In genomic region chr2:180473080-180473440, GRCm38 (mm10) we compare ENCODE assay signal across 8 mouse cellular contexts. TPM values are rescaled to one million over a fixed set of nuclear protein-coding genes. Genes with fewer than 3 reads are reported as not detected.
DNase-seq lines count a peak whose midpoint lies in the region; ATAC-seq and TF ChIP-seq lines count a peak whose summit lies in the region.

No protein-coding gene starts in this region.

- TF ChIP-seq POLR2A in kidney, adult 2 months (IDR thresholded peaks at IDR 0.05; ENCODE audit: low read depth, low read length), result no peak

- peak; percentile 43 to 53 for DNase-seq in heart, adult 18-20 months
- no peak for DNase-seq in heart, adult 11 months
- DNase-seq in c-Kit-positive CD71-positive TER-119-negative erythroid progenitor cells, embryonic 14.5 days (ENCODE audit: low read depth), result peak; percentile 34
- DNase-seq in kidney, adult 2 months, result peak; percentile 55
- DNase-seq in limb, embryonic 10.5 days (ENCODE audit: low spot score), result peak; percentile 41
- peak; percentile 49 for DNase-seq in testis, postnatal 10 days (ENCODE audit: low spot score)

- H3K9ac ChIP-seq in midbrain, embryonic 16.5 days (ENCODE audit: low read depth, low read length), result no peak overlapping the region

- 37% methylated on average over 7 of the region's 7 CpGs for WGBS in kidney, adult 2 months
- 38% methylated on average over 7 of the region's 7 CpGs for WGBS in limb, embryonic 10.5 days
- WGBS in midbrain, embryonic 16.5 days, result 33% methylated on average over 7 of the region's 7 CpGs

- no peak overlapping the region for H3K27ac ChIP-seq in kidney, adult 2 months (ENCODE audit: insufficient read depth, low read depth, low read length)
- no peak overlapping the region for H3K27ac ChIP-seq in limb, embryonic 10.5 days
- no peak overlapping the region for H3K27ac ChIP-seq in midbrain, embryonic 16.5 days (ENCODE audit: low read length)

- no peak overlapping the region for H3K4me2 ChIP-seq in midbrain, embryonic 16.5 days (ENCODE audit: low read length)

- H3K36me3 ChIP-seq in kidney, adult 2 months (ENCODE audit: control insufficient read depth, insufficient read depth, low read length), result no peaks in the 10 kb centered on the region
- no peaks in the 10 kb centered on the region for H3K36me3 ChIP-seq in limb, embryonic 10.5 days
- H3K36me3 ChIP-seq in midbrain, embryonic 16.5 days (ENCODE audit: control insufficient read depth, insufficient read depth, low read length), result no peaks in the 10 kb centered on the region

- ATAC-seq in frontal cortex, adult (ENCODE audit: low TSS enrichment), result peak; percentile 91
- peak; percentile 80 for ATAC-seq in midbrain, embryonic 16.5 days

- H3K4me3 ChIP-seq in kidney, adult 2 months (ENCODE audit: insufficient read depth, low read depth, low read length), result no peak overlapping the region
- no peak overlapping the region for H3K4me3 ChIP-seq in limb, embryonic 10.5 days
- H3K4me3 ChIP-seq in midbrain, embryonic 16.5 days (ENCODE audit: low read depth, low read length), result no peak overlapping the region

- TF ChIP-seq CTCF in kidney, adult 2 months (conservative IDR thresholded peaks at IDR 0.05; ENCODE audit: insufficient read depth, insufficient read length, low read depth, low read length), result peak; percentile 63

- no peaks in the 10 kb centered on the region for H3K27me3 ChIP-seq in kidney, adult 2 months (replicated peaks; ENCODE audit: control insufficient read depth, insufficient read depth, low read length)
- peaks cover 16% of the 10 kb centered on the region for H3K27me3 ChIP-seq in limb, embryonic 10.5 days (ENCODE audit: low read depth, poor library complexity, severe bottlenecking)
- H3K27me3 ChIP-seq in midbrain, embryonic 16.5 days (ENCODE audit: control insufficient read depth, insufficient read depth, low read depth, low read length), result no peaks in the 10 kb centered on the region

- no peaks in the 10 kb centered on the region for H3K4me1 ChIP-seq in kidney, adult 2 months (ENCODE audit: control insufficient read depth, insufficient read depth, low read length)
- peaks cover 24% of the 10 kb centered on the region for H3K4me1 ChIP-seq in limb, embryonic 10.5 days
- H3K4me1 ChIP-seq in midbrain, embryonic 16.5 days (ENCODE audit: control insufficient read depth, insufficient read depth, low read length), result no peaks in the 10 kb centered on the region

- H3K9me3 ChIP-seq in limb, embryonic 10.5 days (replicated peaks), result no peaks in the 10 kb centered on the region
- no peaks in the 10 kb centered on the region for H3K9me3 ChIP-seq in midbrain, embryonic 16.5 days (replicated peaks; ENCODE audit: control insufficient read depth, low read length, poor library complexity, severe bottlenecking)

RNA-seq across cellular contexts. Expression of gene Slco4a1, which starts 17.0 kb away (rescaled TPM):
- under 1 TPM in 1 of 2 experiments, not detected in 1; 0.23 TPM for total RNA-seq in heart, adult 18-20 months (2021)
- polyA plus RNA-seq in kidney, adult 2 months (2012; rRNA removed), result 49.4 and 64.7 TPM in 2 replicates
- 0.41 and 1.8 TPM in 2 replicates for polyA plus RNA-seq in limb, embryonic 10.5 days (2016; fragmentation: Nextera tagmentation; extraction: Ambion mirVana)
- polyA plus RNA-seq in midbrain, embryonic 16.5 days (2015; fragmentation: Nextera tagmentation; extraction: Ambion mirVana), result 1.7 and 2.4 TPM in 2 replicates

RNA-seq across cellular contexts. Expression of gene Ntsr1, which starts 26.7 kb away (rescaled TPM):
- total RNA-seq in heart, adult 18-20 months (2021), result not detected
- polyA plus RNA-seq in kidney, adult 2 months (2012; rRNA removed), result not detected in 2 replicates
- 0.11 and 0.28 TPM in 2 replicates for polyA plus RNA-seq in limb, embryonic 10.5 days (2016; fragmentation: Nextera tagmentation; extraction: Ambion mirVana)
- 2.7 and 3.3 TPM in 2 replicates for polyA plus RNA-seq in midbrain, embryonic 16.5 days (2015; fragmentation: Nextera tagmentation; extraction: Ambion mirVana)

Comparison
In these comparisons a context has a peak if more than half of its experiments do, and no peak if none do; other contexts are left out.
1. RNA of gene Slco4a1, which starts 17.0 kb away (polyA plus RNA-seq): 49.4 to 64.7 TPM in kidney, adult 2 months; 0.41 to 1.8 TPM in limb, embryonic 10.5 days and 1.7 to 2.4 TPM in midbrain, embryonic 16.5 days; every median in the first group is over 10 times any median in the second.